Mouse (Mus musculus) heart, postnatal 0 days (tissue): ENCODE results near the gene Haghl. TPM values are rescaled to one million over a fixed set of nuclear protein-coding genes. Genes with fewer than 3 reads are reported as not detected.

Experiments
- ATAC-seq: fragments of 200-750 bp; cut with Nextera tagmentation; 2 replicates; pipeline ENCODE4 v1.8.0; 2017; ENCODE audit warnings: low read depth, moderate number of reproducible peaks, moderate library complexity; ENCODE audit not compliant: insufficient read depth
- DNase-seq: peaks from one replicate; pipeline ENCODE4 v3.0.0-alpha.2; 2016; ENCODE audit warnings: low spot score
- H3K27ac ChIP-seq: fragments of 300-500 bp; sonication (generic); 2 replicates; pipeline ENCODE4 v1.5.1; 2014; ENCODE audit warnings: low read depth, mild to moderate bottlenecking
- H3K27me3 ChIP-seq: fragments of 300-500 bp; sonication (generic); 2 replicates; pipeline ENCODE4 v1.6.1; 2014; ENCODE audit warnings: low read length, mixed read lengths; ENCODE audit not compliant: control insufficient read depth, insufficient read depth
- H3K36me3 ChIP-seq: fragments of 300-500 bp; sonication (generic); replicated peaks from 2 replicates; pipeline ENCODE4 v1.6.1; 2014; ENCODE audit warnings: low read length, mixed read lengths; ENCODE audit not compliant: control insufficient read depth, insufficient read depth
- H3K4me1 ChIP-seq: fragments of 300-500 bp; sonication (generic); 2 replicates; pipeline ENCODE4 v1.6.1; 2014; ENCODE audit warnings: antibody characterized with exemption; ENCODE audit not compliant: control insufficient read depth, insufficient read depth
- H3K4me2 ChIP-seq: fragments of 300-500 bp; sonication (generic); 2 replicates; pipeline ENCODE4 v1.6.1; 2014; ENCODE audit warnings: low read depth, mild to moderate bottlenecking, low read length, moderate library complexity
- H3K4me3 ChIP-seq: fragments of 300-500 bp; sonication (generic); 2 replicates; pipeline ENCODE4 v1.5.1; 2014; ENCODE audit warnings: low read depth, low read length
- H3K9ac ChIP-seq: fragments of 300-500 bp; sonication (generic); replicated peaks from 2 replicates; pipeline ENCODE4 v1.6.1; 2014; ENCODE audit warnings: low read depth, low read length, mixed read lengths
- H3K9me3 ChIP-seq: fragments of 300-500 bp; sonication (generic); replicated peaks from 2 replicates; pipeline ENCODE4 v1.6.1; 2016; ENCODE audit warnings: low read length; ENCODE audit not compliant: control insufficient read depth
- CTCF ChIP-seq: IDR thresholded peaks from 2 replicates; pipeline ENCODE4 v1.5.1; 2016; ENCODE audit warnings: antibody characterized with exemption, control low read depth, low read depth
- EP300 ChIP-seq: IDR thresholded peaks from 2 replicates; pipeline ENCODE4 v1.6.1; 2016; ENCODE audit warnings: antibody characterized with exemption, low read depth
- WGBS: fragments of 180-500 bp; shearing (Covaris S2); extraction: QIAGEN DNeasy Blood & Tissue Kit; methylation state at CpG from one replicate; pipeline ENCODE4 v1.1.7; 2014; 5-methylcytosine and 5-hydroxymethylcytosine counted together
- polyA plus RNA-seq: library from polyadenylated mRNA; unstranded; fragments of >200 nt; fragmentation: Nextera tagmentation; extraction: Ambion mirVana; gene quantifications from 2 replicates; pipeline ENCODE4 v1.2.1, GENCODE M21; 2015
- total RNA-seq: library from RNA; depleted of rRNA; stranded (reverse); fragments of >200 nt; gene quantifications from 2 replicates; pipeline ENCODE4 v1.2.3, GENCODE M21; 2014; ENCODE audit warnings: low replicate concordance

Gene Haghl
- total and polyA plus RNA-seq, 2 experiments from 2014 or later = 47.7 to 50.3 TPM

- H3K4me2 ChIP-seq = no peak overlapping the region
- H3K27ac ChIP-seq = no peak overlapping the region
- no peaks in the 10 kb centered on the region for H3K36me3 ChIP-seq
- H3K4me3 ChIP-seq = no peak overlapping the region
- no peak for ATAC-seq
- H3K27me3 ChIP-seq = peaks cover 40% of the 10 kb centered on the region
- no peak for TF ChIP-seq CTCF
- no peak for TF ChIP-seq EP300
- WGBS = 89% methylated on average over 4 of the region's 4 CpGs
- H3K9ac ChIP-seq = no peak overlapping the region
- DNase-seq = no peak
- no peaks in the 10 kb centered on the region for H3K9me3 ChIP-seq
- peaks cover 6% of the 10 kb centered on the region; the same call in 1 of the 2 replicates for H3K4me1 ChIP-seq
Measured at GRCm38 (mm10) chr17:25806507-25806906, 21.0 kb upstream of the Haghl start.

- Histone ChIP-seq H3K36me3 (no peaks in the 10 kb centered on the region), H3K27me3 (peaks cover 7% of the 10 kb centered on the region), H3K9ac (no peak overlapping the region), H3K4me3 (no peak overlapping the region), H3K9me3 (no peaks in the 10 kb centered on the region), H3K4me2 (no peak overlapping the region), H3K27ac (no peak overlapping the region), H3K4me1 (no peaks in the 10 kb centered on the region)
- no peak for TF ChIP-seq EP300
- TF ChIP-seq CTCF = no peak
- WGBS = 8% methylated on average over 10 of the region's 10 CpGs
- ATAC-seq = peak; percentile 89
- peak; percentile 63 for DNase-seq
Measured at GRCm38 (mm10) chr17:25802825-25803517, 17.5 kb upstream of the Haghl start.

- no peak overlapping the region for H3K4me3 ChIP-seq
- 4% methylated on average over 6 of the region's 6 CpGs for WGBS
- H3K4me2 ChIP-seq = no peak overlapping the region
- H3K36me3 ChIP-seq = no peaks in the 10 kb centered on the region
- no peak overlapping the region for H3K27ac ChIP-seq
- H3K27me3 ChIP-seq = no peaks in the 10 kb centered on the region
- H3K9me3 ChIP-seq = no peaks in the 10 kb centered on the region
- DNase-seq (peak; percentile 79), ATAC-seq (peak; percentile 34)
- H3K4me1 ChIP-seq = 0 out of 2 replicates have a peak, but pooled peaks cover 9% of the 10 kb centered on the region
- H3K9ac ChIP-seq = no peak overlapping the region
- no peak for TF ChIP-seq EP300
- peak; percentile 81 for TF ChIP-seq CTCF
Measured at GRCm38 (mm10) chr17:25801029-25801428, 15.6 kb upstream of the Haghl start.

GRCm38 (mm10) chr17:25796951-25797369, 11.5 kb upstream of the Haghl start, which contains the start of gene Metrn:
Metrn (minus strand) TSS chr17:25797136.
- ATAC-seq (peak; percentile 75), DNase-seq (peak; percentile 76)
- H3K27ac ChIP-seq = no peak within 1 kb of the TSS
- H3K9ac ChIP-seq = peak within 1 kb of the TSS; percentile 61
- H3K9me3 ChIP-seq = no peaks in the 10 kb centered on the region
- H3K27me3 ChIP-seq = no peaks in the 10 kb centered on the region
- H3K4me3 ChIP-seq = peak within 1 kb of the TSS; percentile 94
- peak within 1 kb of the TSS; percentile 91 for H3K4me2 ChIP-seq
- TF ChIP-seq CTCF (no peak), EP300 (no peak)
- no peaks in the 10 kb centered on the region for H3K36me3 ChIP-seq
- under 1% methylated on average over 35 of the region's 35 CpGs for WGBS
- peaks cover 22% of the 10 kb centered on the region; the same call in 1 of the 2 replicates for H3K4me1 ChIP-seq

- H3K4me2 ChIP-seq = peak overlapping the region; percentile 91
- no peak for ATAC-seq
- no peak for TF ChIP-seq CTCF
- TF ChIP-seq EP300 = no peak
- H3K36me3 ChIP-seq = no peaks in the 10 kb centered on the region
- no peaks in the 10 kb centered on the region for H3K9me3 ChIP-seq
- WGBS = 4% methylated on average over 37 of the region's 37 CpGs
- peak overlapping the region; percentile 94 for H3K4me3 ChIP-seq
- DNase-seq = no peak
- no peak overlapping the region for H3K27ac ChIP-seq
- peak overlapping the region; percentile 61 for H3K9ac ChIP-seq
- H3K27me3 ChIP-seq = no peaks in the 10 kb centered on the region
- H3K4me1 ChIP-seq = peaks cover 22% of the 10 kb centered on the region; the same call in 1 of the 2 replicates
Measured at GRCm38 (mm10) chr17:25796211-25796771, 10.8 kb upstream of the Haghl start.
